Mouse (Mus musculus) G1E-ER4 (cell line): ENCODE measurements around the gene Zfr2. TPM values are rescaled to one million over a fixed set of nuclear protein-coding genes. Genes with fewer than 3 reads are reported as not detected.

Source experiments
- GATA1 ChIP-seq: IDR thresholded peaks from one replicate; pipeline ENCODE4 v1.8.0; 2012; ENCODE audit warnings: low read length, inconsistent platforms
- polyA plus RNA-seq: library from polyadenylated mRNA; stranded (reverse); fragments of >175 nt; gene quantifications from 2 replicates; pipeline ENCODE4 v1.2.3, GENCODE M21; 2012

Zfr2 gene
- polyA plus RNA-seq, 1 experiment, result 0.84 TPM

DNA sequence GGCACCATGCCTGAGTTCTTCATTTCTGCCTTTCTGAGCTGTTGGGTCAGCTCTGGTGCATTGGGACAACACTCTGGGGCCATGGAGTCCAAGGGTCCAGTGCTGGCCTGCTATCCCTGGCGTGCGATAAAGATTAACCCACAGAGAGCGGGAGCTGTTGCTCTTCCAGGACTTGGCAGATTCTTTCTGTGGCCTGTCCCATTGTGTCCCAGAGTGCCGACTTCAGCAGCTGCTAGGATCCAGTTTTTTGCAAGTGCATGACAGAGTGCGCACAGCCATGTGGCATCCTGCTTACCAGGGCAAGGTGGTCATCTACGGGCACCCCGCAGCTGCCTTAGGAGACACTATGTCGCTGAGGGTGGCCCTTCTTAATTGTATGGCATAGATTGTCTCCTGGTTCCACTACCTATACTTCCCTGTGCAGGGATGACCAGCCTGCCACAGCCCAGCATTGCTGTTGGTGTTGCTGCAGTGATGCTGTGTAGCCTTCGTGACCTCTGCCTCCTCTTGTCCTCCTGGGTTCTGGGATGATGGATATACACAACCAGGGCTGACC is 67.5 kb downstream of the Zfr2 start:
- no peak for TF ChIP-seq GATA1

DNA sequence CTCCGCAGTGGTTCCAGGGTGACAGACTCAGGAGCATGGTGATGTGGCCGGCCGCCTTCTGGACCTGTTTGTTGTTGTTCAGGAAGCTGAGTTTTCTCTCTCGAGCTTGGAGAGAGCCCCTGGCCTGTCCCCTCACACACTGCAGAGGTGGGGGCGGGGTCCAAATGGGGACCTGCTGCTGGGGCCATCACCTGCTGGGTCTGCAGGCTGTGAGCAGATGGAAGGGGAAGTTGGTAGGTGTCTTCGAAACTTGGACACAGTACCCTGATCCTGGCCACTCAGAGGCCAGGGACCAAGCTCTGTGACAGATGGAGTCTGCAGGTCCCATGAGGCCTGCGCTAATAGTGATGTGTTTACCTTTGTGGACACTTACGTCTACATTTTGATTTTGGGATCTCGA is 68.4 kb downstream of the Zfr2 start:
- TF ChIP-seq GATA1, result no peak

Other genes starting within 250 kb of the Zfr2 start
- gene Gng7, start 218.2 kb upstream of the Zfr2 start, polyA plus RNA-seq, result 0.43 and 0.56 TPM in 2 replicates
- gene Diras1, start 207.5 kb upstream of the Zfr2 start, polyA plus RNA-seq, result not detected in 2 replicates
- 11.6 and 12.0 TPM in 2 replicates for gene Slc39a3, start 195.7 kb upstream of the Zfr2 start, polyA plus RNA-seq
- 175 and 216 TPM in 2 replicates for gene Sgta, start 173.0 kb upstream of the Zfr2 start, polyA plus RNA-seq
- 100 and 104 TPM in 2 replicates for gene Thop1, start 163.1 kb upstream of the Zfr2 start, polyA plus RNA-seq
- not detected in 2 replicates for gene Creb3l3, start 134.3 kb upstream of the Zfr2 start, polyA plus RNA-seq
- gene Map2k2, start 127.2 kb upstream of the Zfr2 start, polyA plus RNA-seq, result 394 and 482 TPM in 2 replicates
- gene Zbtb7a, start 97.9 kb upstream of the Zfr2 start, polyA plus RNA-seq, result 103 and 129 TPM in 2 replicates
- gene Pias4, start 65.2 kb upstream of the Zfr2 start, polyA plus RNA-seq, result 74.1 and 84.8 TPM in 2 replicates
- gene Eef2, start 56.5 kb upstream of the Zfr2 start, polyA plus RNA-seq, result 1,558 and 2,919 TPM in 2 replicates
- gene Dapk3, start 50.1 kb upstream of the Zfr2 start, polyA plus RNA-seq, result 59.3 and 79.0 TPM in 2 replicates
- not detected in 2 replicates for gene 4930442H23Rik, start 49.3 kb upstream of the Zfr2 start, polyA plus RNA-seq
- not detected in 2 replicates for gene Nmrk2, start 31.1 kb upstream of the Zfr2 start, polyA plus RNA-seq
- not detected in 2 replicates for gene Atcay, start 2.3 kb upstream of the Zfr2 start, polyA plus RNA-seq
- not detected in 2 replicates for gene Matk, start 19.8 kb downstream of the Zfr2 start, polyA plus RNA-seq
- 633 and 674 TPM in 2 replicates for gene Mrpl54, start 33.8 kb downstream of the Zfr2 start, polyA plus RNA-seq
- gene Apba3, start 33.8 kb downstream of the Zfr2 start, polyA plus RNA-seq, result 111 and 135 TPM in 2 replicates
- 1.4 TPM in 2 replicates for gene Tjp3, start 58.4 kb downstream of the Zfr2 start, polyA plus RNA-seq
- gene Pip5k1c, start 59.8 kb downstream of the Zfr2 start, polyA plus RNA-seq, result 139 and 210 TPM in 2 replicates
- gene Cactin, start 87.9 kb downstream of the Zfr2 start, polyA plus RNA-seq, result 74.5 and 82.9 TPM in 2 replicates
- not detected in 2 replicates for gene Tbxa2r, start 95.6 kb downstream of the Zfr2 start, polyA plus RNA-seq
- gene Gipc3, start 110.1 kb downstream of the Zfr2 start, polyA plus RNA-seq, result not detected in 2 replicates
- 186 and 236 TPM in 2 replicates for gene Hmg20b, start 117.3 kb downstream of the Zfr2 start, polyA plus RNA-seq
- 38.2 and 39.2 TPM in 2 replicates for gene Mfsd12, start 124.3 kb downstream of the Zfr2 start, polyA plus RNA-seq
- 0.40 and 0.50 TPM in 2 replicates for gene 4930404N11Rik, start 132.7 kb downstream of the Zfr2 start, polyA plus RNA-seq
- gene Fzr1, start 145.4 kb downstream of the Zfr2 start, polyA plus RNA-seq, result 99.0 and 111 TPM in 2 replicates
- gene Dohh, start 151.3 kb downstream of the Zfr2 start, polyA plus RNA-seq, result 216 and 292 TPM in 2 replicates
- gene Gm48551, start 151.3 kb downstream of the Zfr2 start, polyA plus RNA-seq, result 0.22 and 0.38 TPM in 2 replicates
- 7.0 and 10.7 TPM in 2 replicates for gene Gm48552, start 155.8 kb downstream of the Zfr2 start, polyA plus RNA-seq
- gene Smim24, start 159.9 kb downstream of the Zfr2 start, polyA plus RNA-seq, result 0.68 and 0.69 TPM in 2 replicates
- gene Nfic, start 222.5 kb downstream of the Zfr2 start, polyA plus RNA-seq, result 29.3 and 37.9 TPM in 2 replicates
- 0.05 and 0.08 TPM in 2 replicates for gene Celf5, start 249.6 kb downstream of the Zfr2 start, polyA plus RNA-seq